Mouse (Mus musculus) myocyte (in vitro differentiated cells): ENCODE measurements around the gene Siglech. TPM values are rescaled to one million over a fixed set of nuclear protein-coding genes. Genes with fewer than 3 reads are reported as not detected.

Experiments used
- H3K27me3 ChIP-seq: one replicate; pipeline ENCODE4 v1.6.1; 2011; ENCODE audit not compliant: control insufficient read depth, insufficient read depth, insufficient read length
- H3K36me3 ChIP-seq: one replicate; pipeline ENCODE4 v1.6.1; 2011; ENCODE audit not compliant: control insufficient read depth, insufficient read depth
- H3K4me2 ChIP-seq: one replicate; pipeline ENCODE4 v1.6.1; 2011; ENCODE audit warnings: low read depth, control low read depth
- H3K4me3 ChIP-seq: one replicate; pipeline ENCODE4 v1.5.1; 2011; ENCODE audit warnings: mild to moderate bottlenecking, control low read depth, moderate library complexity
- H3K79me2 ChIP-seq: one replicate; pipeline ENCODE4 v1.6.1; 2011; ENCODE audit not compliant: control insufficient read depth, insufficient read depth
- H3ac ChIP-seq: one replicate; pipeline ENCODE4 v1.6.1; 2011; ENCODE audit not compliant: control insufficient read depth, insufficient read length
- CEBPB ChIP-seq: IDR thresholded peaks from 2 replicates; pipeline ENCODE4 v1.6.1; 2011; ENCODE audit warnings: mild to moderate bottlenecking, moderate library complexity; ENCODE audit not compliant: poor library complexity, insufficient read depth, severe bottlenecking
- E2F4 ChIP-seq: IDR thresholded peaks from one replicate; pipeline ENCODE4 v1.6.1; 2011; ENCODE audit warnings: mild to moderate bottlenecking, control low read depth, moderate library complexity; ENCODE audit not compliant: insufficient read depth
- MAX ChIP-seq: IDR thresholded peaks from one replicate; pipeline ENCODE4 v1.6.1; 2011; ENCODE audit warnings: low read depth, mild to moderate bottlenecking, control low read depth
- MYOD1 ChIP-seq, 3 experiments: IDR thresholded peaks; one replicate each; pipeline ENCODE4 v1.6.1; 2011; ENCODE audit warnings: control low read depth in 2 of 3, low read depth in 2 of 3, mild to moderate bottlenecking in 2 of 3, moderate library complexity in 1 of 3; ENCODE audit not compliant: insufficient read length in 2 of 3, control insufficient read depth in 1 of 3
- MYOG ChIP-seq, 3 experiments: IDR thresholded peaks; one replicate each; pipeline ENCODE4 v1.6.1; 2011; ENCODE audit warnings: control low read depth in 2 of 3, low read depth in 2 of 3, mild to moderate bottlenecking in 2 of 3; ENCODE audit not compliant: insufficient read length in 2 of 3, control insufficient read depth in 1 of 3, insufficient read depth in 1 of 3
- POLR2A ChIP-seq: IDR thresholded peaks from one replicate; pipeline ENCODE4 v1.6.1; 2011; ENCODE audit warnings: low read depth, mild to moderate bottlenecking, control low read depth, moderate library complexity; ENCODE audit not compliant: insufficient read length
- POLR2AphosphoS2 ChIP-seq: IDR thresholded peaks from one replicate; pipeline ENCODE4 v1.6.1; 2011; ENCODE audit warnings: low read depth, control low read depth; ENCODE audit not compliant: insufficient read length
- REST ChIP-seq: IDR thresholded peaks from one replicate; pipeline ENCODE4 v1.6.1; 2011; ENCODE audit warnings: mild to moderate bottlenecking, control low read depth, moderate library complexity; ENCODE audit not compliant: insufficient read depth, insufficient read length
- SRF ChIP-seq: IDR thresholded peaks from one replicate; pipeline ENCODE4 v1.6.1; 2011; ENCODE audit warnings: low read depth; ENCODE audit not compliant: control insufficient read depth, insufficient read length
- TCF12 ChIP-seq: IDR thresholded peaks from one replicate; pipeline ENCODE4 v1.6.1; 2011; ENCODE audit warnings: mild to moderate bottlenecking, control low read depth; ENCODE audit not compliant: poor library complexity, insufficient read depth, severe bottlenecking
- TCF3 ChIP-seq: IDR thresholded peaks from one replicate; pipeline ENCODE4 v1.6.1; 2011; ENCODE audit warnings: low read depth, control low read depth; ENCODE audit not compliant: insufficient read length
- USF1 ChIP-seq: IDR thresholded peaks from one replicate; pipeline ENCODE4 v1.6.1; 2011; ENCODE audit warnings: low read depth, mild to moderate bottlenecking, control low read depth, moderate library complexity
- polyA plus RNA-seq: library from polyadenylated mRNA; unstranded; fragments of >200 nt; fragmentation: generic; extraction: Trizol; gene quantifications from one replicate; pipeline ENCODE4 v1.2.1, GENCODE M21; 2012; ENCODE audit warnings: missing spikeins

The Siglech gene
- polyA plus RNA-seq, 1 experiment: not detected

- peak overlapping the region; percentile 76 for H3K4me2 ChIP-seq
- H3ac ChIP-seq: peak overlapping the region; percentile 33
- peak overlapping the region; percentile 65 for H3K4me3 ChIP-seq
- no peaks in the 10 kb centered on the region for H3K27me3 ChIP-seq
- peaks cover 15% of the 10 kb centered on the region for H3K79me2 ChIP-seq
- TF ChIP-seq CEBPB (no peak), MAX (no peak), REST (no peak), POLR2A (no peak), TCF12 (no peak), TCF3 (no peak), MYOG (IDR thresholded peaks at IDR 0.05; ENCODE audit: control insufficient read depth in 1 of 3, insufficient read depth in 1 of 3, insufficient read length in 2 of 3, low read depth in 2 of 3) (no peak), POLR2AphosphoS2 (no peak), E2F4 (no peak)
- peaks cover 8% of the 10 kb centered on the region for H3K36me3 ChIP-seq
Observed at GRCm38 (mm10) chr7:55793236-55793951, 25.4 kb downstream of the Siglech start.

GRCm38 (mm10) chr7:55793952-55794603, 26.1 kb downstream of the Siglech start, which contains the start of gene Tubgcp5:
Gene Tubgcp5, plus strand, starts transcription at chr7:55794154.
- peak within 1 kb of the TSS; percentile 33 for H3ac ChIP-seq
- H3K27me3 ChIP-seq: no peaks in the 10 kb centered on the region
- TF ChIP-seq POLR2A (peak; percentile 98), POLR2AphosphoS2 (peak; percentile 92), CEBPB (no peak), SRF (no peak), TCF12 (no peak), MYOD1 (IDR thresholded peaks at IDR 0.05; ENCODE audit: control insufficient read depth in 1 of 3, insufficient read length in 2 of 3, low read depth in 2 of 3) (no peak), USF1 (no peak)
- peaks cover 15% of the 10 kb centered on the region for H3K36me3 ChIP-seq
- peak within 1 kb of the TSS; percentile 65 for H3K4me3 ChIP-seq
- H3K79me2 ChIP-seq: peaks cover 15% of the 10 kb centered on the region
- H3K4me2 ChIP-seq: peak within 1 kb of the TSS; percentile 76

GRCm38 (mm10) chr7:55799981-55800380, 32.0 kb downstream of the Siglech start:
- H3K4me3 ChIP-seq: no peak overlapping the region
- no peak for TF ChIP-seq TCF12
- no peak for TF ChIP-seq MYOD1 (IDR thresholded peaks at IDR 0.05; ENCODE audit: control insufficient read depth in 1 of 3, insufficient read length in 2 of 3, low read depth in 2 of 3)
- no peak for TF ChIP-seq POLR2A
- TF ChIP-seq SRF: no peak
- no peak for TF ChIP-seq REST
- TF ChIP-seq USF1: no peak
- TF ChIP-seq CEBPB: no peak
- TF ChIP-seq E2F4: no peak
- no peak for TF ChIP-seq MAX
- TF ChIP-seq POLR2AphosphoS2: no peak
- no peak for TF ChIP-seq MYOG (IDR thresholded peaks at IDR 0.05; ENCODE audit: control insufficient read depth in 1 of 3, insufficient read depth in 1 of 3, insufficient read length in 2 of 3, low read depth in 2 of 3)
- no peak for TF ChIP-seq TCF3

GRCm38 (mm10) chr7:55809967-55810366, 42.0 kb downstream of the Siglech start:
- H3K4me2 ChIP-seq: no peak overlapping the region
- no peaks in the 10 kb centered on the region for H3K27me3 ChIP-seq
- H3ac ChIP-seq: no peak overlapping the region
- no peak overlapping the region for H3K4me3 ChIP-seq
- TF ChIP-seq MAX (no peak), REST (no peak), MYOD1 (IDR thresholded peaks at IDR 0.05; ENCODE audit: control insufficient read depth in 1 of 3, insufficient read length in 2 of 3, low read depth in 2 of 3) (no peak), TCF12 (no peak), CEBPB (no peak), USF1 (no peak), POLR2A (no peak), MYOG (IDR thresholded peaks at IDR 0.05; ENCODE audit: control insufficient read depth in 1 of 3, insufficient read depth in 1 of 3, insufficient read length in 2 of 3, low read depth in 2 of 3) (no peak), POLR2AphosphoS2 (no peak)
- H3K79me2 ChIP-seq: no peaks in the 10 kb centered on the region
- H3K36me3 ChIP-seq: peaks cover 37% of the 10 kb centered on the region

More at GRCm38 (mm10) chr7:55799981-55800380, 32.0 kb downstream of the Siglech start:
- Histone ChIP-seq H3ac (no peak overlapping the region), H3K36me3 (peaks cover 25% of the 10 kb centered on the region), H3K79me2 (peaks cover 7% of the 10 kb centered on the region), H3K27me3 (no peaks in the 10 kb centered on the region), H3K4me2 (no peak overlapping the region)
